Mouse (Mus musculus) CD4-positive, CD25-positive, alpha-beta regulatory T cell, adult 4 months (primary cell): ENCODE measurements around the gene Spata16. TPM values are rescaled to one million over a fixed set of nuclear protein-coding genes. Genes with fewer than 3 reads are reported as not detected.
"Not testable (repeated sequence)": the region's sequence is repeated elsewhere in the genome, so short reads cannot be mapped to it uniquely, and the experiment has no call there.

Source experiments
- ATAC-seq: one replicate; pipeline ENCODE4 v1.8.0; 2017
- polyA plus RNA-seq, 2 experiments: library from polyadenylated mRNA; unstranded; fragments of 100-300 nt; shearing (Covaris generic); gene quantifications; one replicate each; pipeline ENCODE4 v1.2.1; 2017

Spata16 gene
- not detected for polyA plus RNA-seq

DNA sequence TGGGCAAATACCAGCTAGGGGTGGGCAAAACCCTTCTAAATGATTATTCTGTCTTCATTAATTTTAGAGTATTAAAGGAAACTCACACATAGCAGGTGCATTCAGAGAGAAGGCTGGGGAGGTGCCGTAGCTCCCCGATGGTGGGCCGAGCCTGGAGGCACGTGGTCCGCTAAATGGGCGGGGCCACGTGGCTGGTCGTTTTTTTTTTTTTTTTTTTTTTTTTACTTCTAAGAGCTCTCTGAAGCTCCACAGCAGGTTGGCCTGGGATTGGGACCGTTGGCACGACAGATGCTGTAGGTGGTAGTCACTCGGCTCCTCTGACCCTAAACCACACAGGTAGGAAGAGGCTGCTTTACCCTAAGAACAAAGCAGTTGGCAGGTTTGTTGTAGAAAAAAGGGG is at the start of gene Spata16:
Gene Spata16, plus strand, starts transcription at position 219 of the 400 bp plus-strand sequence.
- ATAC-seq: no peak

GRCm38 (mm10) chr3:26604861-26605260 is 32.6 kb upstream of the Spata16 start:
- ATAC-seq: no peak

GRCm38 (mm10) chr3:26608531-26608930 is 28.9 kb upstream of the Spata16 start:
- no peak for ATAC-seq

DNA sequence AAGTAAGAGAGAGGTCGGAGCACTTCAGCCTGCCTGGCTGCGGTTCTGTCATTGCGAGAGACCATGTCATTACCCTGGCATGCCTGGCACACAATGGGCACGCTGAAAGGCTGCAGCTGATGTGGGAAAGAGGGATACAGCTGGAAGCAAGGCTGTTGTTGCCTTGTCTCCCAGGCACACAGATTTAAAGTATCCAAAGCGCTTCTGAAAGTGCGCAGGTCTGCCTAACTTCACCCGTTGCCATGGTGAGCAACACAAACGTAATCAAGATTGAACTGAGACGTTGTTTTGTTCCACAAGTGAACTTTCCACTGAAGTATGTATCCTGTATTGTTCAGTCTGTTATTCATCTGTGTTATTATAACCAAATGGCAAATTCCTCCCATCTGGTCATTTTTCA is 1.8 kb downstream of the Spata16 start:
- no peak for ATAC-seq

DNA sequence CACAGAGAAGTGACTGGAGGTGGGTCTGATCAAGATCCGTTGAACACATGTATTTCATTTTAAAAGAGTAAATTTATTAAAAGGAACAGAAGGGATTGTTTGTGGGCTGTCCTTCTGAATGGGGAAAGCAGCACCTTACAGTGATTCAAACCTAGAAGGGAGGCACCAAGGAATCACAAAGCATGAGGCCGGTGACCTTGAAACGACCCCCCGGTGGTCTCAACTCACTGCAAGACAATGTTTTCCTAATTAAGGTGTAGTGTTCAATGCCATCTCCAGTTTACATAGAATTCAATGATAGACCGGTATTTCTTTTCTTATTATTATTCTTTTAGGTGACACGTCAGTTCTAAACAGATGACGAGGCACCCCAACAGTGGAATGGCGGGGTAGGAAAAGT is 2.4 kb downstream of the Spata16 start:
- ATAC-seq: no peak

DNA sequence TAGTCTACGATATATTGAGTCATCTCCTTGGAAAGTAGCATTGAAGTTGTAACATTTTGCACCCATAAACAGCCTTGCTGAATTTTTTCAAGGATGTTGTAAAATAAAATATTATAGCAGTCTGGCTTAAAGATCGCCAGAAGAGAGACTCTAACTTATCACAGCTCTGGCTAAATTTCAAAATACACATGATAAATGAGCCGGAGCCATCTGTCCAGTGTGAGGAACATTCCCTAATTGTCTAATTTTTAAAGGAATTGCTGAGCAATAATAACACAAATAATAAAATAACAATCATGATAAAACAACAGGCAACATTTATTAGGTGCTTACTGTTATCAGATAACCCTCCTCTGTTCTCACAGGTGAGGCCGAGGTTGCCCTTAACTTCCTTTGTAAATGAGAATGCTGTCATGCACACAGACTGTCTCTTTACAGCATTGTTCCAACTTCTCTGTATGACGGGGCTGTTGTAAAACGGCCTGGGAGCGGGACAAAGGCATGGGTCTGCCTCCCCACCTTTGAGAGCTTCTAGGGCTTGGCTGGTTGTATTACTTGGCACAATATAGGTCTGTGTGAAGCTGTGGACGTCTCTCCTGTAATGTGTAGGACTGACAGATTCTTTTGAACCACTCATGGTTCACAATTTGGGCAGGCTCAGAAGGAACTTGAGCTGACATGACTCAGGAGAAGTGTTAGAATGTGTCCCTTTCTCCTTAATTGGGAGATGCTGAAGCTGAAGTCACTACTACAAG is 3.1 kb downstream of the Spata16 start:
- no peak for ATAC-seq

- no peak for ATAC-seq
Measured at GRCm38 (mm10) chr3:26641351-26642249, 4.2 kb downstream of the Spata16 start.

GRCm38 (mm10) chr3:26644136-26644535 is 6.7 kb downstream of the Spata16 start:
- ATAC-seq: no peak

GRCm38 (mm10) chr3:26646834-26647233 is 9.4 kb downstream of the Spata16 start:
- no peak for ATAC-seq

- no peak for ATAC-seq
Measured at GRCm38 (mm10) chr3:26685832-26686231, 48.4 kb downstream of the Spata16 start.

GRCm38 (mm10) chr3:26709492-26709891 is 72.1 kb downstream of the Spata16 start:
- ATAC-seq: not testable (repeated sequence)

DNA sequence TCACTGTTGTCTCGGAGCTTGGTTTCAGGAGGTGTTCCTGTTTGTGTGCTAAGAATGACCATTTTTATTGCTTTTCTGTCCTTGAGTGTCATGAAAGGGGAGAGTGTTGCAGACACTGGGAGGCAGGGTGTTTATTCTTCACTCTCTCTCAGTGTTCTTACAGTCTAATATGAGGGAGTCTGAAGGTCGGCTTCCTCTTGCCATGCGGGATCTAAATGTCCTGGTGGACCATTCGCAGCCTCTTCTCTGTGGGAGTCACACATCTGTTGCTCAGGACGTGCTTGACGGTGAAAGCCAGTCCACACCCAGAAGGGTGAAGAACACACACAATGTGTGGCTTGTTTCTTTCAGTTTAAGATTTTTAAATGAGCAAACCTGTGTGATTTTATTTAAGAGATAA is 90.1 kb downstream of the Spata16 start:
- ATAC-seq: no peak

DNA sequence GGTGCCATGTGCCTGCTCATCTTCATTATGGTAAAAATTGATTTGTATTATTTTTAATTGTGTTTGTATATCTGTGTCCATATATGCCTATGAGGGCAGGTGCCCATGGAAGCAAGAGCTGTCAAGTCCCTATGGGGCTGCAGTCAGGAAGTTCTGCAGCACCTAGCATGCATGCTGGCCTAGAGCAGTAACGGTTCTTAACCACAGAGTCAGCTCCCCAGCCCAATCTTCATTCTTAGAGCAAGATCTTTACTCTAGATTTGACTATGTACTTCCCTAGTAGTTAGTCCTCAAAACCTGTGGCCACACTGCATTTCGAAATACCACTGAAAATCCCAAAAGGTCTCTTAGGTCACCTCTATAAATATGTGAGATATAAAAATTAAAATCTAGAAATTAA is 113.1 kb downstream of the Spata16 start:
- no peak for ATAC-seq

DNA sequence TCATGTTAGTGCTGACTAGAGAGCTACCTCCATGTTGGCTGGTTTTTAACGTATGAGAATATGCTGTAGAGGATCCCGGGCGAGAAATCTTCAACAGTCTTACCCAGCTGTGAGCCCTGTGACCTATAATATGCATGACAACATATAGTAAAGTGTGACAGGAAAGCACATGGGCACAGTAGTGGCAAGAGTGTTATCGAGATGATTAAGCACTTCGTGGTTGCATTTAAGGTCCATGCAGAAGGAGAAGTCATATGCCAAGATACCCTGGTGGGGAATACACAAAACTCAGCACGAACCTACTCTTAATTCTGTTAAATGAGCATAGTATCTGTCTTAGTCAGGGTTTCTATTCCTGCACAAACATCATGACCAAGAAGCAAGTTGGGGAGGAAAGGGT is 115.0 kb downstream of the Spata16 start:
- ATAC-seq: no peak

- no peak for ATAC-seq
Measured at GRCm38 (mm10) chr3:26793334-26794101, 156.1 kb downstream of the Spata16 start.

- no peak for ATAC-seq
Measured at GRCm38 (mm10) chr3:26795851-26796538, 158.6 kb downstream of the Spata16 start.

DNA sequence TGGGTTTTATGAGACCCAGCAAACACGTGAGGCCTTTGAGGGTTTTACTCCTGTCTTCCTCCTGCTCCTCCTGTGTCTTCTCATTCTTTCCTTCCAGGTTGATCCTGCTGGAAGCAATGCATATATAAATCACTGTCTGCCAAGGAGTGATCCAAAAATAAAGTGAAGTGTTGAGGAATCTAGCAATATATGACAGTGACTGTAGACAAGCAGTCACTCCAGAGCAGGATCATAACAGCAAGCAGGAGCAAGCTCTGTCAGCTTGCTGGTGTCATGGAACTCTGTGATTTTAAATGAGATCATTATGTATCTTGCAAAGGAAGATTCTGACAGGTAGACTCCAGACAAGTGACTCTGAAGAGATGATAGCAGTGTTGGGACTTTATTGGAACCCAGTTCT is 159.5 kb downstream of the Spata16 start:
- no peak for ATAC-seq

- no peak for ATAC-seq
Measured at GRCm38 (mm10) chr3:26814307-26814706, 176.9 kb downstream of the Spata16 start.

GRCm38 (mm10) chr3:26815764-26816163 is 178.3 kb downstream of the Spata16 start:
- ATAC-seq: no peak

GRCm38 (mm10) chr3:26819398-26819797 is 182.0 kb downstream of the Spata16 start:
- no peak for ATAC-seq

GRCm38 (mm10) chr3:26826958-26827839 is 189.8 kb downstream of the Spata16 start:
- ATAC-seq: no peak
